Mouse (Mus musculus): ENCODE measurements around the gene Gm9745. TPM values are rescaled to one million over a fixed set of nuclear protein-coding genes. Genes with fewer than 3 reads are reported as not detected.
"Not testable (repeated sequence)": the region's sequence is repeated elsewhere in the genome, so short reads cannot be mapped to it uniquely, and the experiment has no call there.

The Gm9745 gene
- polyA plus RNA-seq, 1 experiment from 2014 or later = not detected

DNA sequence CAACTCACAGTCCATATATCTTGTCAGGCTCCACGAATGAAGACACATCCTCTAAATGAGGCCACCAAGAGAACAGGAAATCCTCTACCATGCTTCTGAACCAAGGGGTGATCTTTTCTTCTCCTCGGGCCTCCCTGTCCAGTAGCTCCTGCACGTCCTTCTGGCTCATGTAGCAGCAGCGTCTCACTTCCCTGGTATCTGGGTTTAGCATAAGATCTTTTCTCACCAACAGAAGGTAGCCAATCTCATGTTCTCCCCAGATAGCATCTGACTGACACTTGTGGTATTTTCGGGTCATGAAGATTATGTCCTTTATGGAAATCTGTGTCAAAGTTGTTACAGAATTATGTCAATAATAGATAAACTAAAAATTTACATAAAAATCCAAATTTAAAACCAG, 6.3 kb downstream of the Gm9745 start:
- not testable (repeated sequence) for ATAC-seq (replicated peaks; ENCODE audit: insufficient number of reproducible peaks, low FRiP score, low TSS enrichment); H3K4me2 ChIP-seq; H3K36me3 ChIP-seq (ENCODE audit: control insufficient read depth, insufficient read depth, low read length); H3K4me1 ChIP-seq (ENCODE audit: control insufficient read depth, insufficient read depth, low read length); H3K4me3 ChIP-seq (ENCODE audit: low read depth, low read length); H3K27me3 ChIP-seq (ENCODE audit: control insufficient read depth, insufficient read depth, low read length); H3K9ac ChIP-seq (ENCODE audit: low read depth, low read length); H3K27ac ChIP-seq (ENCODE audit: low read depth, low read length); H3K9me3 ChIP-seq (replicated peaks; ENCODE audit: control insufficient read depth, low read length)
- 56% methylated on average over 1 of the region's 5 CpGs for WGBS (ENCODE audit: insufficient replicate concordance)

DNA sequence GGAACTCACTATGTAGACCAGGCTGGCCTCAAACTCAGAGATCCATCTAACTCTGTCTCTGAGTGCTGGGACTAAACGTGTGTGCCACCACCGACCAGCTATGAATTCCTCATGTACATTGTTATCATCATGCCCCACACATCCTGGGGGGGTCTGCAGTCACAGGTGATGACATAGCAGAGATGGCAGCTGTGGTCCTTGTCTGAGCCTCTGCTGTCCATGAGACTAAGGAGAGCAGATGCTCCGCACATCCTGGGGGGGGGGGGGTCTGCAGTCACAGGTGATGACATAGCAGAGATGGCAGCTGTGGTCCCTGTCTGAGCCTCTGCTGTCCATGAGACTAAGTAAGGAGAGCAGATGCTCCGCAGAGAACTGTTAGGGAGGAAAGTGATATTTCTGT, 6.9 kb downstream of the Gm9745 start:
- H3K9me3 ChIP-seq (replicated peaks; ENCODE audit: control insufficient read depth, low read length); H3K36me3 ChIP-seq (ENCODE audit: control insufficient read depth, insufficient read depth, low read length); H3K4me1 ChIP-seq (ENCODE audit: control insufficient read depth, insufficient read depth, low read length); ATAC-seq (replicated peaks; ENCODE audit: insufficient number of reproducible peaks, low FRiP score, low TSS enrichment); H3K27me3 ChIP-seq (ENCODE audit: control insufficient read depth, insufficient read depth, low read length); H3K27ac ChIP-seq (ENCODE audit: low read depth, low read length); H3K4me3 ChIP-seq (ENCODE audit: low read depth, low read length); H3K9ac ChIP-seq (ENCODE audit: low read depth, low read length); H3K4me2 ChIP-seq: not testable (repeated sequence)
- 75% methylated on average over 4 of the region's 4 CpGs for WGBS (ENCODE audit: insufficient replicate concordance)

DNA sequence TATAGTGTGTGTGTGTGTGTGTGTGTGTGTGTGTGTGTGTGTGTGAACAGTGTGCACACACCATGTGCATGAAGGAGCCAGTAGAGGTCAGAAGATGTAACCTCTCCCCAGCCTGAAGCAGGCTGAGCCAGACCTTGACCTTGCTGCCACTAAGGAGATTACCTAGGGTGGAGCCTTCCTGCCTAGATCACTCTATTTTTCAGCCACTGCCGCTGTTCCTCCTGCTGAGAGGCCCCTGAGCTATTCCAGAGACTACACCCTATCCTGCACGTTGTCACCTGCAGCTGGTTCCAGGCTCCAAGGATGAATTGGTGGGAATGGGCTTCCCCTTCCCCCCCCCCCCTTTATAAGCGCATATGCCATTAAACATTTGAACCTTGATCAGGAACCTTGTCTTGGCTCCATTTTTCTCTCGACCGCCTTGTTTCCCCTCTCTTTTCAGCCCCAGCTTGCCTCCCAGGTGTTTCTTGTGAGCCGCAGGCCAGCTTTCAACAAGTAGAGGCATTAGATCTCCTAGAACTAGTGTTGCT, 10.4 kb downstream of the Gm9745 start:
- ATAC-seq (replicated peaks; ENCODE audit: insufficient number of reproducible peaks, low FRiP score, low TSS enrichment); H3K27ac ChIP-seq (ENCODE audit: low read depth, low read length); H3K4me1 ChIP-seq (ENCODE audit: control insufficient read depth, insufficient read depth, low read length); H3K36me3 ChIP-seq (ENCODE audit: control insufficient read depth, insufficient read depth, low read length); H3K27me3 ChIP-seq (ENCODE audit: control insufficient read depth, insufficient read depth, low read length); H3K4me2 ChIP-seq; H3K9ac ChIP-seq (ENCODE audit: low read depth, low read length); H3K4me3 ChIP-seq (ENCODE audit: low read depth, low read length); H3K9me3 ChIP-seq (replicated peaks; ENCODE audit: control insufficient read depth, low read length): not testable (repeated sequence)
- WGBS (ENCODE audit: insufficient replicate concordance) = 77% methylated on average over 5 of the region's 6 CpGs

DNA sequence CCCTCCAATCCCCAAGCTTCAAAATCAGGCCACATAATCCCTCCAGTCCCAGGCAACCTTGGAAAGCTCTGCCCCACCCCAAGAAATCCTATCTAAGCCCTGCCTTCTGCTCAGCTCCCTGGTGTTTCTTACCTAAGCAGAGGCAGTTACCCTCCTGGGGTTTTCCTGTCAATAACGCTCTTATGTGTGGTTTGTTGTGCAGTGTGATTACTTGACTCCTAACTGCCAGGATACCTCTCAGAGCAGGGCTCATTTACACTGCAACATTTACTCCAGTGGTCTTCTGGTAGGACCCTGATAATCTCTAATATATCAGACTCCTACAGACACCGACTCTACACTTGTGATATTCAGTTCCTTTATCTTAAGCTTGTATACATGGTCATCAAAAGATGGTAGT, 14.5 kb downstream of the Gm9745 start:
- no peak overlapping the region for H3K4me3 ChIP-seq (ENCODE audit: low read depth, low read length)
- no peaks in the 10 kb centered on the region for H3K4me1 ChIP-seq (ENCODE audit: control insufficient read depth, insufficient read depth, low read length)
- H3K36me3 ChIP-seq (ENCODE audit: control insufficient read depth, insufficient read depth, low read length) = no peaks in the 10 kb centered on the region
- ATAC-seq (replicated peaks; ENCODE audit: insufficient number of reproducible peaks, low FRiP score, low TSS enrichment) = no peak
- no peaks in the 10 kb centered on the region for H3K9me3 ChIP-seq (replicated peaks; ENCODE audit: control insufficient read depth, low read length)
- H3K27ac ChIP-seq (ENCODE audit: low read depth, low read length) = no peak overlapping the region
- no peak overlapping the region for H3K4me2 ChIP-seq
- 60% methylated on average over 2 of the region's 2 CpGs for WGBS (ENCODE audit: insufficient replicate concordance)
- no peaks in the 10 kb centered on the region for H3K27me3 ChIP-seq (ENCODE audit: control insufficient read depth, insufficient read depth, low read length)
- no peak overlapping the region for H3K9ac ChIP-seq (ENCODE audit: low read depth, low read length)

DNA sequence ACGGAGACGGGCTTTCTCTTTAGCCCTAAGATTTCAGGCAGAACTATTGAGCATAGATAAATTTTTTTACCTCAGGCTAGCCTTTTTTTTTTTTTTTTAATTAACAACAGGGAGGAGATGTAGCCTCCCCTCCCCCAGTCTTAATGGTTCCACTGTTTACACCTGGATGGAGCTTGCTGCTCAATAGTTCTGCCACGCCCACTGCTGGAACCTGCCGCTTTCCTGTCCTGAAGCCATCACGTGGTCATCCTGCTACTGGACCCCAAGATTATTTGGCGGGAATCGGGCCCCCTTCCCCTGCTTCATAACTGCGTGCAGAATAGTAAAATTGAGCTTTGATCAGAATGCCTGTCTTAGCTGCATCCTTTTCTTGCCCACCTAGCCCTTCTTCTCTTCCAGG, 34.1 kb downstream of the Gm9745 start:
- H3K4me3 ChIP-seq (ENCODE audit: low read depth, low read length); H3K4me1 ChIP-seq (ENCODE audit: control insufficient read depth, insufficient read depth, low read length); H3K9me3 ChIP-seq (replicated peaks; ENCODE audit: control insufficient read depth, low read length); H3K27ac ChIP-seq (ENCODE audit: low read depth, low read length); H3K36me3 ChIP-seq (ENCODE audit: control insufficient read depth, insufficient read depth, low read length); H3K27me3 ChIP-seq (ENCODE audit: control insufficient read depth, insufficient read depth, low read length); H3K4me2 ChIP-seq; ATAC-seq (replicated peaks; ENCODE audit: insufficient number of reproducible peaks, low FRiP score, low TSS enrichment); H3K9ac ChIP-seq (ENCODE audit: low read depth, low read length): not testable (repeated sequence)
- WGBS (ENCODE audit: insufficient replicate concordance) = 82% methylated on average over 8 of the region's 8 CpGs

DNA sequence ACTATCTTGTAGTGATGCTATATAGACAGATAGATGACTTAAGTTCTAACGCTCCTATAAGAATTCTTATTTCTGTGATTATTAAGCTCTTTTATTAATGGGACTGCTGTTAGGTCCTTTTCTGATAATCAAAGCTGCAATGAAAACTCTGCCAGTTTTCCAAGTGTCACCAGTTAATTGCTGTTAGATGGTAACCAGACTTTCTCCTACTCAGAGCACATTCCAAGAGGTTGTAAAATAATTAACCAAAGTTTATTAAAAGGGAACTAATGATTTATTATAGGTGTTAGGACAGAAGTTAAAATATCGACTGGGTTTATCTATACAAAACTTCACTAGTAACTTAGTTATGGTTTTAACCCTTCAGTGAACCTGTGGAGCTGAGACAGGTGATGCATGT, 42.0 kb downstream of the Gm9745 start:
- not testable (repeated sequence) for H3K27me3 ChIP-seq (ENCODE audit: control insufficient read depth, insufficient read depth, low read length); ATAC-seq (replicated peaks; ENCODE audit: insufficient number of reproducible peaks, low FRiP score, low TSS enrichment); H3K27ac ChIP-seq (ENCODE audit: low read depth, low read length); H3K4me3 ChIP-seq (ENCODE audit: low read depth, low read length); H3K36me3 ChIP-seq (ENCODE audit: control insufficient read depth, insufficient read depth, low read length); H3K9ac ChIP-seq (ENCODE audit: low read depth, low read length); H3K4me1 ChIP-seq (ENCODE audit: control insufficient read depth, insufficient read depth, low read length); H3K4me2 ChIP-seq; H3K9me3 ChIP-seq (replicated peaks; ENCODE audit: control insufficient read depth, low read length)
- WGBS (ENCODE audit: insufficient replicate concordance) = 78% methylated on average over 2 of the region's 2 CpGs

Small RNA genes lying within 50 kb of the gene (microRNA-seq; reads per million reads assigned to microRNA genes)
- not detected for gene Gm22750 (ENCODE audit: borderline number of aligned reads)

Other genes with a start within 250 kb of the Gm9745 start
- 19.6 and 25.5 TPM in 2 replicates for gene Wdr37, start 76.3 kb downstream of the Gm9745 start, polyA plus RNA-seq (2014; fragmentation: Nextera tagmentation; extraction: Ambion mirVana)
- gene Idi1, start 62.7 kb downstream of the Gm9745 start, polyA plus RNA-seq (2014; fragmentation: Nextera tagmentation; extraction: Ambion mirVana) = 65.1 and 76.7 TPM in 2 replicates
- gene Idi2, start 4.6 kb upstream of the Gm9745 start, polyA plus RNA-seq (2014; fragmentation: Nextera tagmentation; extraction: Ambion mirVana) = 0.07 and 0.18 TPM in 2 replicates
- 57.5 and 59.3 TPM in 2 replicates for gene Gtpbp4, start 47.9 kb upstream of the Gm9745 start, polyA plus RNA-seq (2014; fragmentation: Nextera tagmentation; extraction: Ambion mirVana)
- gene Larp4b, start 145.7 kb upstream of the Gm9745 start, polyA plus RNA-seq (2014; fragmentation: Nextera tagmentation; extraction: Ambion mirVana) = 29.6 and 31.7 TPM in 2 replicates